Mouse (Mus musculus) forebrain, embryonic 11.5 days (tissue): ENCODE data around the gene Fam193b. TPM values are rescaled to one million over a fixed set of nuclear protein-coding genes. Genes with fewer than 3 reads are reported as not detected.

Experiments
- ATAC-seq: fragments of 200-750 bp; cut with Nextera tagmentation; replicated peaks from 2 replicates; pipeline ENCODE4 v1.8.0; 2017; ENCODE audit warnings: moderate TSS enrichment; ENCODE audit not compliant: low FRiP score
- DNase-seq: peaks from one replicate; pipeline ENCODE4 v3.0.0-alpha.2; 2017; ENCODE audit warnings: low spot score
- H3K27ac ChIP-seq: fragments of 300-500 bp; sonication (generic); 2 replicates; pipeline ENCODE4 v1.5.1; 2014; ENCODE audit warnings: low read depth, low read length
- H3K27me3 ChIP-seq: fragments of 300-500 bp; sonication (generic); 2 replicates; pipeline ENCODE4 v1.6.1; 2014; ENCODE audit warnings: mild to moderate bottlenecking, low read length, mixed read lengths; ENCODE audit not compliant: control insufficient read depth, insufficient read depth
- H3K36me3 ChIP-seq: fragments of 300-500 bp; sonication (generic); 2 replicates; pipeline ENCODE4 v1.6.1; 2014; ENCODE audit warnings: mild to moderate bottlenecking, low read length, moderate library complexity, mixed read lengths; ENCODE audit not compliant: control insufficient read depth, insufficient read depth
- H3K4me1 ChIP-seq: fragments of 300-500 bp; sonication (generic); replicated peaks from 2 replicates; pipeline ENCODE4 v1.6.1; 2014; ENCODE audit warnings: low read length, mixed read lengths; ENCODE audit not compliant: control insufficient read depth, insufficient read depth
- H3K4me2 ChIP-seq: fragments of 300-500 bp; sonication (generic); 2 replicates; pipeline ENCODE4 v1.6.1; 2014; ENCODE audit warnings: low read depth, mild to moderate bottlenecking, low read length, moderate library complexity, mixed read lengths; ENCODE audit not compliant: severe bottlenecking
- H3K4me3 ChIP-seq: fragments of 300-500 bp; sonication (generic); 2 replicates; pipeline ENCODE4 v1.5.1; 2014; ENCODE audit warnings: low read depth, low read length
- H3K9ac ChIP-seq: fragments of 300-500 bp; sonication (generic); 2 replicates; pipeline ENCODE4 v1.6.1; 2014; ENCODE audit warnings: low read length
- H3K9me3 ChIP-seq: fragments of 300-500 bp; sonication (generic); 2 replicates; pipeline ENCODE4 v1.6.1; 2016; ENCODE audit warnings: low read length, mixed read lengths; ENCODE audit not compliant: control insufficient read depth
- WGBS: fragments of 180-500 bp; shearing (Covaris S2); extraction: QIAGEN DNeasy Blood & Tissue Kit; methylation state at CpG from one replicate; pipeline ENCODE4 v1.1.7; 2014; 5-methylcytosine and 5-hydroxymethylcytosine counted together
- polyA plus RNA-seq: library from polyadenylated mRNA; unstranded; fragments of >200 nt; fragmentation: Nextera tagmentation; extraction: Ambion mirVana; gene quantifications from 2 replicates; pipeline ENCODE4 v1.2.1, GENCODE M21; 2014

Fam193b gene
- polyA plus RNA-seq, 1 experiment from 2014 or later, result 55.8 TPM

GRCm38 (mm10) chr13:55601611-55602010 lies 30.7 kb upstream of the Fam193b start:
- no peaks in the 10 kb centered on the region for H3K9me3 ChIP-seq
- no peak for ATAC-seq
- H3K36me3 ChIP-seq, result peaks cover 6% of the 10 kb centered on the region
- H3K9ac ChIP-seq, result no peak overlapping the region
- no peak overlapping the region for H3K27ac ChIP-seq
- no peaks in the 10 kb centered on the region for H3K27me3 ChIP-seq
- peak; percentile 90 for DNase-seq
- H3K4me3 ChIP-seq, result no peak overlapping the region
- WGBS, result 10% methylated on average over 3 of the region's 3 CpGs
- no peak overlapping the region for H3K4me2 ChIP-seq
- H3K4me1 ChIP-seq, result peaks cover 4% of the 10 kb centered on the region; the same call in 1 of the 2 replicates

- H3K27ac ChIP-seq, result no peak overlapping the region
- ATAC-seq (no peak), DNase-seq (no peak)
- H3K9me3 ChIP-seq, result no peaks in the 10 kb centered on the region
- peak overlapping the region; percentile 75 for H3K4me3 ChIP-seq
- peaks cover 9% of the 10 kb centered on the region for H3K36me3 ChIP-seq
- H3K4me2 ChIP-seq, result peak overlapping the region; percentile 80
- WGBS, result 29% methylated on average over 9 of the region's 9 CpGs
- peaks cover 4% of the 10 kb centered on the region; the same call in 1 of the 2 replicates for H3K4me1 ChIP-seq
- H3K27me3 ChIP-seq, result no peaks in the 10 kb centered on the region
- peak overlapping the region; percentile 80 for H3K9ac ChIP-seq
Observed at GRCm38 (mm10) chr13:55600657-55601056, 29.7 kb upstream of the Fam193b start.

GRCm38 (mm10) chr13:55599566-55600540 lies 28.9 kb upstream of the Fam193b start, which contains the start of gene B4galt7:
TSS of gene B4galt7 (plus strand) at chr13:55599896.
- ATAC-seq (peak; percentile 90), DNase-seq (peak; percentile 89)
- 12% methylated on average over 51 of the region's 51 CpGs for WGBS
- Histone ChIP-seq H3K9me3 (no peaks in the 10 kb centered on the region), H3K4me1 (peaks cover 4% of the 10 kb centered on the region; the same call in 1 of the 2 replicates), H3K27ac (no peak within 1 kb of the TSS), H3K4me3 (peak within 1 kb of the TSS; percentile 75), H3K4me2 (peak within 1 kb of the TSS; percentile 80), H3K27me3 (no peaks in the 10 kb centered on the region), H3K9ac (peak within 1 kb of the TSS; percentile 80), H3K36me3 (peaks cover 13% of the 10 kb centered on the region)

DNA sequence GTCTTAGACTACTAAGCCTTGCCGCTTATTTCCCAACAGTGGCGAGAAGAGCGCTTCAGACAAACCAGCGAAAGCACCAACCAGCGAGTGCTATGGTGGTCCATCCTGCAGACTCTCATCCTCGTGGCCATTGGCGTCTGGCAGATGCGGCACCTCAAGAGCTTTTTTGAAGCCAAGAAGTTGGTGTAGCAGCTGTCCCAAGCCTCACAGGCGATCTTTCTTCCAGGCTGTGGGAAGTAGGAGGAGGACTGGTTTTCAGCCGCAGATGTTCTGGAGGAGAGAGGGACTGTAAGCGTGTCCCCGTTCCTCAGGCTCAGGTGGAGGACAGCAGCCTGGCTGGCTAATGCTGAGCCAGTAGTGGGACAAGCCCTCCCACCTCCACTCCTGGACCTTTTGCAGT lies 25.9 kb upstream of the Fam193b start:
- ATAC-seq, result no peak
- Histone ChIP-seq H3K9me3 (no peaks in the 10 kb centered on the region), H3K27me3 (no peaks in the 10 kb centered on the region), H3K4me1 (peaks cover 10% of the 10 kb centered on the region; the same call in 1 of the 2 replicates), H3K27ac (no peak overlapping the region), H3K4me3 (no peak overlapping the region), H3K36me3 (peaks cover 13% of the 10 kb centered on the region), H3K9ac (no peak overlapping the region), H3K4me2 (no peak overlapping the region)
- WGBS, result 95% methylated on average over 12 of the region's 12 CpGs
- DNase-seq, result no peak

- 93% methylated on average over 12 of the region's 12 CpGs for WGBS
- peaks cover 13% of the 10 kb centered on the region for H3K36me3 ChIP-seq
- ATAC-seq, result no peak
- peaks cover 10% of the 10 kb centered on the region; the same call in 1 of the 2 replicates for H3K4me1 ChIP-seq
- H3K4me2 ChIP-seq, result no peak overlapping the region
- no peak overlapping the region for H3K9ac ChIP-seq
- no peak overlapping the region for H3K27ac ChIP-seq
- no peaks in the 10 kb centered on the region for H3K27me3 ChIP-seq
- no peak for DNase-seq
- H3K4me3 ChIP-seq, result no peak overlapping the region
- H3K9me3 ChIP-seq, result no peaks in the 10 kb centered on the region
Observed at GRCm38 (mm10) chr13:55595375-55595774, 24.5 kb upstream of the Fam193b start.

DNA sequence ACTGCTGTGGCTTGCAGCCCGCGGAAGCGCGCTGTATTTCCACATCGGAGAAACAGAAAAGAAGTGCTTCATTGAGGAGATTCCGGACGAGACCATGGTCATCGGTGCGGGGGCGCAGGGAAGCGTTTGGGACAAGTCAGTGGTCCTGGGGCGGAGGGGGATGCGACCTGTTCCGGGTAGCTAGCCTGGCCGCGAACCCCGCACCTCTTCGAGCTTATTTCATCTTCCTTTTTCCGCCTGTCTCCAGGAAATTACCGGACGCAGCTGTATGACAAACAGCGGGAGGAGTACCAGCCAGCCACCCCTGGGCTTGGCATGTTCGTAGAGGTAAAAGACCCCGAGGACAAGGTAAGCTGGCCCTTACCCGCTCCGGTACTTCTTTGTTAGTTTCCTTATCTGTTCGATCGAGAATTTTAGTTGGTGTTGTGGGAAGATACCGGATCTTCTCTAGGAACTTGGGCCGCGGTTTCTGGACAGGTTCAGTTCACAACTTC lies 22.4 kb upstream of the Fam193b start:
- under 1% methylated on average over 31 of the region's 31 CpGs for WGBS

DNA sequence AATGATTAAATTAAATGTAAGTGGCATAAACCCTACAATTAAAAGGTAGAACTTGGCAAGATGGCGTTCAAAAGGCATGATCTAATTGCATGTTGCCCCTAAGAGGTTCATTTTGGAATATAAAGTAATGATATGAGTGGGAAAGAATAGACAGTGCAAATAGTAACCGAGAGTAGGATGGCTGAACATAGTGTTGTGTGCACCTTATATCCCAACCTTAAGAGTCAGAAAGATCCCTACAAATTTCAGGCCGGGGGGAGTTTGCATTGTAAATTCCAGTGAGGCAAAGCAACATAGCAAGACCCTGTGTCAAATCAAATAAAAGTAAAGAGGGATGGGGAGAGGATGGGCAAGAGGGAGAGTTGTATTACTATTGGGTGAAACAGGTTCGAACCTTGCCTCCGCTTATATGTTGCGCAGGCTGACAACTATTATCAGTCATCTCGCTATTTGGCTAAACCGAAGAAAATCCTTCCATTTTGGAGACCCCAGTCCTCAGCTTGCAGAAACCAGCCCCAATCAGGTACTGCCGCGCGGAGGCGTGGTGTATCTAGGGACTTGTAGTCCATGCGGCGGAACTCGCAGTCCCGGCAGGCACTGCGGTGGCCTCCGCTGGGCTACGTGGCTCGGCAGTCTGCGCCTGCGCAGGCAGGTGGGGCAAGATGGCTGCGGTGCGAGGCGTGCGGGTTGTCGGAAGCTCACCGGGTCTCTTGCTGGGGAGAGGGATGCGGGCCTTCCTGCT lies 21.8 kb upstream of the Fam193b start:
- DNase-seq, result peak; percentile 99
- peak; percentile 99 for ATAC-seq
- peak overlapping the region; percentile 83 for H3K4me3 ChIP-seq
- peaks cover 6% of the 10 kb centered on the region; the same call in 1 of the 2 replicates for H3K4me1 ChIP-seq
- H3K9ac ChIP-seq, result peak overlapping the region; percentile 89
- H3K36me3 ChIP-seq, result peaks cover 13% of the 10 kb centered on the region
- no peaks in the 10 kb centered on the region for H3K27me3 ChIP-seq
- peak overlapping the region; percentile 87 for H3K4me2 ChIP-seq
- no peak overlapping the region for H3K27ac ChIP-seq
- H3K9me3 ChIP-seq, result no peaks in the 10 kb centered on the region
- 5% methylated on average over 29 of the region's 29 CpGs for WGBS

More for the DNA sequence above, 22.4 kb upstream of the Fam193b start:
- H3K27me3 ChIP-seq, result no peaks in the 10 kb centered on the region
- H3K9me3 ChIP-seq, result no peaks in the 10 kb centered on the region
- DNase-seq (no peak), ATAC-seq (peak; percentile 34)
- H3K27ac ChIP-seq, result 0 out of 2 replicates have a peak overlapping the region, but pooled peaks have one; percentile 12
- peaks cover 6% of the 10 kb centered on the region; the same call in 1 of the 2 replicates for H3K4me1 ChIP-seq
- H3K4me2 ChIP-seq, result peak overlapping the region; percentile 87
- peaks cover 13% of the 10 kb centered on the region for H3K36me3 ChIP-seq
- peak overlapping the region; percentile 83 for H3K4me3 ChIP-seq
- H3K9ac ChIP-seq, result peak overlapping the region; percentile 89

- H3K36me3 ChIP-seq, result peaks cover 11% of the 10 kb centered on the region
- ATAC-seq, result 0 out of 2 replicates have a peak, but pooled peaks have one; percentile 4
- H3K9ac ChIP-seq, result no peak overlapping the region
- peaks cover 6% of the 10 kb centered on the region; the same call in 1 of the 2 replicates for H3K4me1 ChIP-seq
- H3K27me3 ChIP-seq, result no peaks in the 10 kb centered on the region
- DNase-seq, result no peak
- no peak overlapping the region for H3K27ac ChIP-seq
- no peak overlapping the region for H3K4me2 ChIP-seq
- no peaks in the 10 kb centered on the region for H3K9me3 ChIP-seq
- 75% methylated on average over 4 of the region's 4 CpGs for WGBS
- no peak overlapping the region for H3K4me3 ChIP-seq
Observed at GRCm38 (mm10) chr13:55591961-55592490, 21.1 kb upstream of the Fam193b start.
